Comparison of ENCODE assay signal across 16 mouse cellular contexts in the genomic region with DNA sequence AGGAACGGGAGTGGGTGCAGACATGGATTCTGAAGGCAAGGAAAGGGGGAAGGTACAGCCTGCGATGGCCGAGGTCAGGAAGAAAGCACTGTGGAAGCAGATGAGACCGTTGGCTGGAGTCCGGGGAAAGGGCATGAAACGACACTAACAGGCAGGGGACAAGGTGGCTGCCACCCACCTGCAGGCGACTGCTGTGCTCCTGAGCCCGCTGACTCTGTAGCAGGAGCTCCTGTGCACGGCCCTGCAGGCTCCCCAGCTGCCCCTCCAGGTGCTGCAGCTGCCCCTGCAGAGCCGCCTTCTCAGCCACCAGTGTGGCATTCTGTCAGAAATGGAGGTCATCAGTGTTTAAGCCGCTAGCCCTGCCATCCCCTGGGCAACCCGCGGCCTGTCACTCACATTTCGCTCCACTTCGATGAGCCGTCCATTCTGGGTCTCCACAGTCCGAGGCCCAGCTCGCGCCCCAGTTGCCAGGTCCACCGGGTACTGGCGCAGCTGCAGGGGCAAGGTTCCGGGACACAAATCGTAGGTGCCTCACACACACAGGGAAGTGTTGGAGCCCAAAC. TPM values are rescaled to one million over a fixed set of nuclear protein-coding genes. Genes with fewer than 3 reads are reported as not detected.
DNase-seq lines count a peak whose midpoint lies in the region; TF ChIP-seq lines count a peak whose summit lies in the region.
"Had no signal": no experiment of that assay in that cellular context is flagged by ENCODE, and none has a peak within 500 bp of the region (broad histone marks: within the 10 kb centered on the region; RNA-seq: fewer than 3 reads in every experiment).

No protein-coding gene starts in this region.

- TF ChIP-seq CTCF in cerebellum, adult 2 months (IDR thresholded peaks at IDR 0.05; ENCODE audit: borderline replicate concordance, insufficient read depth, low read depth, low read length) = no peak
- TF ChIP-seq CTCF in testis, adult 2 months (IDR thresholded peaks at IDR 0.05; ENCODE audit: control insufficient read depth, insufficient read depth, insufficient replicate concordance, low read depth, low read length) = no peak

- TF ChIP-seq POLR2A in cerebellum, adult 2 months (IDR thresholded peaks at IDR 0.05; ENCODE audit: borderline replicate concordance, insufficient read depth, low read length) = no peak
- TF ChIP-seq POLR2A in testis, adult 2 months (IDR thresholded peaks at IDR 0.05; ENCODE audit: control insufficient read depth, low read depth, low read length) = no peak

- no peaks in the 10 kb centered on the region; the same call in none of the 2 replicates for H3K4me1 ChIP-seq in cerebellum, adult 2 months (ENCODE audit: control insufficient read depth, insufficient read depth, low read length)
- peaks cover 25% of the 10 kb centered on the region for H3K4me1 ChIP-seq in testis, adult 2 months (ENCODE audit: control insufficient read depth, insufficient read depth, low read length)

- no peak overlapping the region for H3K27ac ChIP-seq in cerebellum, adult 2 months (ENCODE audit: insufficient read depth, low read length)
- no peak overlapping the region for H3K27ac ChIP-seq in testis, adult 2 months (ENCODE audit: control insufficient read depth, insufficient read depth, low read depth, low read length)
- H3K27ac ChIP-seq: embryonic facial prominence, embryonic 13.5 days; gastrocnemius, adult 2 months; hindbrain, embryonic 10.5 days had no signal

- H3K36me3 ChIP-seq in testis, adult 2 months (ENCODE audit: control insufficient read depth, insufficient read depth, low read length) = no peaks in the 10 kb centered on the region; the same call in none of the 2 replicates
- H3K36me3 ChIP-seq: embryonic facial prominence, embryonic 13.5 days; heart, embryonic 12.5 days; hindbrain, embryonic 10.5 days had no signal

- H3K4me3 ChIP-seq in cerebellum, adult 2 months (replicated peaks; ENCODE audit: insufficient read depth, low read depth, low read length) = no peak overlapping the region
- peak overlapping the region; percentile 84 for H3K4me3 ChIP-seq in testis, adult 2 months (ENCODE audit: control insufficient read depth, low read depth, low read length)
- H3K4me3 ChIP-seq: embryonic facial prominence, embryonic 13.5 days; gastrocnemius, adult 2 months; heart, embryonic 12.5 days; hindbrain, embryonic 10.5 days had no signal

- no peaks in the 10 kb centered on the region; the same call in 1 of the 2 replicates for H3K27me3 ChIP-seq in cerebellum, adult 2 months (ENCODE audit: control insufficient read depth, insufficient read depth, low read length)
- no peaks in the 10 kb centered on the region for H3K27me3 ChIP-seq in testis, adult 2 months (ENCODE audit: control insufficient read depth, insufficient read depth, low read length)

- 85% methylated on average over 23 of the region's 23 CpGs for WGBS in cerebellum, adult 2 months

- peak; percentile 16 for DNase-seq in cerebellum, adult 11-12 months
- no peak for DNase-seq in cerebellum, adult 2 months
- peak; percentile 82 for DNase-seq in heart, adult 11 months
- DNase-seq in heart, adult 8-10 months (ENCODE audit: low spot score) = no peak
- DNase-seq in testis, postnatal 14 days (ENCODE audit: low spot score) = no peak
- no peak for DNase-seq in left cerebral cortex, adult 18-20 months (ENCODE audit: low spot score in 2 of 2)
- DNase-seq: adrenal gland, postnatal 10 days; B cell, adult 2 months; cerebellum, adult 8-10 months; cerebellum, postnatal 36 days; gastrocnemius, adult 2 months; gastrocnemius, postnatal 25 days had no signal

RNA-seq across cellular contexts. Expression of gene Ccdc88b, which starts 8.4 kb away (rescaled TPM):
- polyA plus RNA-seq in cerebellum, adult 2 months (2012; rRNA removed) = 1.7 and 2.1 TPM in 2 replicates
- total RNA-seq in heart, adult 8-10 months (2022) = under 1 TPM; 0.44 to 0.89 (median 0.66) TPM
- 33.5 and 39.8 TPM in 2 replicates for polyA plus RNA-seq in testis, adult 2 months (2012; rRNA removed)
- 1 to 10 TPM; 3.4 to 3.5 TPM for total RNA-seq in left cerebral cortex, adult 18-20 months (2021)

RNA-seq across cellular contexts. Expression of gene Rps6ka4, which starts 9.2 kb away (rescaled TPM):
- 26.3 and 28.7 TPM in 2 replicates for polyA plus RNA-seq in cerebellum, adult 2 months (2012; rRNA removed)
- total RNA-seq in heart, adult 8-10 months (2022) = 10 to 100 TPM; 15.0 to 20.0 (median 17.5) TPM
- 12.5 and 16.4 TPM in 2 replicates for polyA plus RNA-seq in testis, adult 2 months (2012; rRNA removed)
- 10 to 100 TPM; 37.2 to 44.4 TPM for total RNA-seq in left cerebral cortex, adult 18-20 months (2021)

RNA-seq across cellular contexts. Expression of gene Trmt112, which starts 59.9 kb away (rescaled TPM):
- 122 and 124 TPM in 2 replicates for polyA plus RNA-seq in cerebellum, adult 2 months (2012; rRNA removed)
- 10 to 100 TPM; 29.9 to 49.7 (median 39.7) TPM for total RNA-seq in heart, adult 8-10 months (2022)
- polyA plus RNA-seq in testis, adult 2 months (2012; rRNA removed) = 52.9 and 64.6 TPM in 2 replicates
- total RNA-seq in left cerebral cortex, adult 18-20 months (2021) = 10 to 100 TPM; 46.2 to 46.4 TPM

Comparison
In these comparisons a context has a peak if more than half of its experiments do, and no peak if none do; other contexts are left out.
1. DNase-seq: peak in cerebellum, adult 11-12 months (single experiment) and heart, adult 11 months (single experiment); none in cerebellum, adult 2 months (0 of 2), heart, adult 8-10 months (single experiment), testis, postnatal 14 days (single experiment) and left cerebral cortex, adult 18-20 months (0 of 2).